18 mouse cellular contexts compared by ENCODE assay signal in genomic region chr6:127802211-127802610, GRCm38 (mm10). TPM values are rescaled to one million over a fixed set of nuclear protein-coding genes. Genes with fewer than 3 reads are reported as not detected.
"Had no signal": no experiment of that assay in that cellular context is flagged by ENCODE, and none has a peak within 500 bp of the region (broad histone marks: within the 10 kb centered on the region; RNA-seq: fewer than 3 reads in every experiment).

No protein-coding gene starts in this region.

- H3K9me3 ChIP-seq: lung, embryonic 15.5 days; midbrain, embryonic 13.5 days; midbrain, embryonic 15.5 days; neural tube, embryonic 12.5 days; stomach, embryonic 15.5 days had no signal

- H3K9ac ChIP-seq: lung, embryonic 15.5 days; midbrain, embryonic 13.5 days; midbrain, embryonic 15.5 days; neural tube, embryonic 12.5 days; stomach, embryonic 15.5 days had no signal

- H3K4me2 ChIP-seq: lung, embryonic 15.5 days; midbrain, embryonic 11.5 days; midbrain, embryonic 13.5 days; midbrain, embryonic 15.5 days; neural tube, embryonic 12.5 days; stomach, embryonic 15.5 days had no signal

- H3K27me3 ChIP-seq: lung, embryonic 15.5 days; midbrain, embryonic 13.5 days; midbrain, embryonic 15.5 days; neural tube, embryonic 12.5 days; stomach, embryonic 15.5 days had no signal

- H3K36me3 ChIP-seq: lung, embryonic 15.5 days; midbrain, embryonic 13.5 days; midbrain, embryonic 15.5 days; neural tube, embryonic 12.5 days; stomach, embryonic 15.5 days had no signal

- H3K4me1 ChIP-seq: midbrain, embryonic 13.5 days; midbrain, embryonic 15.5 days; neural tube, embryonic 12.5 days; stomach, embryonic 15.5 days had no signal

- ATAC-seq: lung, postnatal 0 days; midbrain, embryonic 13.5 days; midbrain, embryonic 15.5 days had no signal

- H3K27ac ChIP-seq: lung, embryonic 15.5 days; macrophage; midbrain, embryonic 13.5 days; midbrain, embryonic 15.5 days; neural tube, embryonic 12.5 days; stomach, embryonic 15.5 days; stomach, postnatal 0 days had no signal

- H3K4me3 ChIP-seq: lung, embryonic 15.5 days; megakaryocyte, embryonic 14.5 days; midbrain, embryonic 13.5 days; midbrain, embryonic 15.5 days; neural tube, embryonic 12.5 days; stomach, embryonic 15.5 days had no signal

- DNase-seq: lung, adult 2 months; lung, postnatal 14 days; lung, postnatal 36 days; right cerebral cortex, postnatal 14 days; thymus, adult 2 months; thymus, postnatal 25 days; thymus, postnatal 4 days had no signal

RNA-seq across cellular contexts. Expression of gene Prmt8, which starts 32.9 kb away (rescaled TPM):
- polyA plus RNA-seq: lung, embryonic 15.5 days; macrophage; spleen, adult 2 months; thymus, adult 2 months had no signal
